18 mouse cellular contexts compared by ENCODE assay signal in genomic region chr7:132237191-132237590, GRCm38 (mm10).
DNase-seq lines count a peak whose midpoint lies in the region; ATAC-seq and TF ChIP-seq lines count a peak whose summit lies in the region.
"Had no signal": no experiment of that assay in that cellular context is flagged by ENCODE, and none has a peak within 500 bp of the region (broad histone marks: within the 10 kb centered on the region; RNA-seq: fewer than 3 reads in every experiment).

No protein-coding gene starts in this region.

- no peaks in the 10 kb centered on the region for H3K27me3 ChIP-seq in heart, postnatal 0 days (ENCODE audit: control insufficient read depth, insufficient read depth, low read length)
- H3K27me3 ChIP-seq in liver, adult 2 months (ENCODE audit: control insufficient read depth, insufficient read depth, low read length): no peaks in the 10 kb centered on the region
- H3K27me3 ChIP-seq in liver, embryonic 12.5 days (replicated peaks): no peaks in the 10 kb centered on the region
- no peaks in the 10 kb centered on the region for H3K27me3 ChIP-seq in small intestine, adult 2 months (ENCODE audit: control insufficient read depth, insufficient read depth, low read length)
- no peaks in the 10 kb centered on the region for H3K27me3 ChIP-seq in forebrain, embryonic 16.5 days (replicated peaks; ENCODE audit: control insufficient read depth, insufficient read depth, low read length)
- H3K27me3 ChIP-seq: intestine, embryonic 15.5 days; midbrain, embryonic 12.5 days; neural tube, embryonic 13.5 days had no signal

- TF ChIP-seq POLR2A in liver, adult 2 months (IDR thresholded peaks at IDR 0.05; ENCODE audit: extremely low read depth, insufficient read depth, low read length): no peak
- no peak for TF ChIP-seq POLR2A in small intestine, adult 2 months (IDR thresholded peaks at IDR 0.05; ENCODE audit: low read depth, low read length)

- TF ChIP-seq CTCF in heart, postnatal 0 days (IDR thresholded peaks at IDR 0.05; ENCODE audit: low read depth): no peak
- no peak for TF ChIP-seq CTCF in liver, adult 2 months (IDR thresholded peaks at IDR 0.05; ENCODE audit: low read depth, low read length)
- TF ChIP-seq CTCF in small intestine, adult 2 months (IDR thresholded peaks at IDR 0.05; ENCODE audit: extremely low read depth, insufficient read length, insufficient replicate concordance, low read depth, low read length): no peak

- DNase-seq in heart, postnatal 0 days (ENCODE audit: low spot score): no peak
- DNase-seq in heart, postnatal 25 days (ENCODE audit: low spot score): no peak
- no peak for DNase-seq in liver, adult 2 months (ENCODE audit: extremely low read depth, low read depth, low spot score)
- DNase-seq in kidney, postnatal 36 days: peak; percentile 46 to 74
- DNase-seq: cerebellum, adult 11-12 months; cerebellum, postnatal 25 days; liver; right cerebral cortex, postnatal 14 days had no signal

- H3K9ac ChIP-seq in heart, postnatal 0 days (replicated peaks; ENCODE audit: low read depth, low read length): no peak overlapping the region
- no peak overlapping the region for H3K9ac ChIP-seq in liver, adult 2 months (ENCODE audit: low read depth, low read length)
- no peak overlapping the region for H3K9ac ChIP-seq in liver, embryonic 12.5 days
- no peak overlapping the region for H3K9ac ChIP-seq in forebrain, embryonic 16.5 days (replicated peaks; ENCODE audit: low read depth, low read length)
- H3K9ac ChIP-seq: hindbrain, embryonic 14.5 days; intestine, embryonic 15.5 days; midbrain, embryonic 12.5 days; neural tube, embryonic 13.5 days had no signal

- no peak overlapping the region for H3K4me3 ChIP-seq in heart, postnatal 0 days (ENCODE audit: low read depth, low read length)
- H3K4me3 ChIP-seq in liver, adult 2 months (ENCODE audit: insufficient read depth, low read depth, low read length): no peak overlapping the region
- H3K4me3 ChIP-seq in liver, embryonic 12.5 days: no peak overlapping the region
- H3K4me3 ChIP-seq in small intestine, adult 2 months (ENCODE audit: low read depth, low read length): no peak overlapping the region
- H3K4me3 ChIP-seq in forebrain, embryonic 16.5 days (replicated peaks; ENCODE audit: low read length): no peak overlapping the region
- H3K4me3 ChIP-seq: intestine, embryonic 15.5 days; midbrain, embryonic 12.5 days; neural tube, embryonic 13.5 days had no signal

- peak overlapping the region; percentile 57; the same call in 1 of the 2 replicates for H3K27ac ChIP-seq in heart, postnatal 0 days (ENCODE audit: low read depth)
- H3K27ac ChIP-seq in liver, adult 2 months (replicated peaks; ENCODE audit: insufficient read depth, low read depth, low read length): peak overlapping the region; percentile 57
- H3K27ac ChIP-seq in liver, embryonic 12.5 days: no peak overlapping the region
- H3K27ac ChIP-seq in small intestine, adult 2 months (ENCODE audit: insufficient read depth, low read depth, low read length): 0 out of 2 replicates have a peak overlapping the region, but pooled peaks have one; percentile 3
- no peak overlapping the region for H3K27ac ChIP-seq in forebrain, embryonic 16.5 days (ENCODE audit: low read length)
- H3K27ac ChIP-seq: hindbrain, embryonic 14.5 days; intestine, embryonic 15.5 days; macrophage; midbrain, embryonic 12.5 days; neural tube, embryonic 13.5 days had no signal

- TF ChIP-seq EP300 in heart, postnatal 0 days (IDR thresholded peaks at IDR 0.05; ENCODE audit: low read depth): peak; percentile 44; the same call in 1 of the 2 replicates

- H3K4me2 ChIP-seq in heart, postnatal 0 days (ENCODE audit: low read depth, low read length): no peak overlapping the region
- no peak overlapping the region for H3K4me2 ChIP-seq in liver, embryonic 12.5 days
- no peak overlapping the region for H3K4me2 ChIP-seq in forebrain, embryonic 16.5 days (ENCODE audit: low read length)
- H3K4me2 ChIP-seq: hindbrain, embryonic 14.5 days; intestine, embryonic 15.5 days; midbrain, embryonic 12.5 days; neural tube, embryonic 13.5 days had no signal

- H3K4me1 ChIP-seq in heart, postnatal 0 days (ENCODE audit: control insufficient read depth, insufficient read depth): 0 out of 2 replicates have a peak, but pooled peaks cover 6% of the 10 kb centered on the region
- peaks cover 5% of the 10 kb centered on the region for H3K4me1 ChIP-seq in liver, adult 2 months (ENCODE audit: control insufficient read depth, insufficient read depth, low read length)
- H3K4me1 ChIP-seq in liver, embryonic 12.5 days: no peaks in the 10 kb centered on the region
- peaks cover 4% of the 10 kb centered on the region; the same call in 1 of the 2 replicates for H3K4me1 ChIP-seq in small intestine, adult 2 months (ENCODE audit: control insufficient read depth, insufficient read depth, insufficient read length, low read length)
- 0 out of 2 replicates have a peak, but pooled peaks cover 2% of the 10 kb centered on the region for H3K4me1 ChIP-seq in forebrain, embryonic 16.5 days (replicated peaks; ENCODE audit: control insufficient read depth, insufficient read depth, low read length)

- no peaks in the 10 kb centered on the region for H3K9me3 ChIP-seq in heart, postnatal 0 days (replicated peaks; ENCODE audit: control insufficient read depth, low read length)
- H3K9me3 ChIP-seq in liver, embryonic 12.5 days (replicated peaks): no peaks in the 10 kb centered on the region
- H3K9me3 ChIP-seq in forebrain, embryonic 16.5 days (ENCODE audit: control insufficient read depth, low read length): no peaks in the 10 kb centered on the region
- H3K9me3 ChIP-seq: intestine, embryonic 15.5 days; midbrain, embryonic 12.5 days; neural tube, embryonic 13.5 days had no signal

- H3K36me3 ChIP-seq in heart, postnatal 0 days (replicated peaks; ENCODE audit: control insufficient read depth, insufficient read depth, low read length): no peaks in the 10 kb centered on the region
- H3K36me3 ChIP-seq in liver, adult 2 months (ENCODE audit: control insufficient read depth, insufficient read depth, low read length): 0 out of 2 replicates have a peak, but pooled peaks cover 2% of the 10 kb centered on the region
- peaks cover 42% of the 10 kb centered on the region for H3K36me3 ChIP-seq in liver, embryonic 12.5 days
- H3K36me3 ChIP-seq in small intestine, adult 2 months (ENCODE audit: control insufficient read depth, insufficient read depth, low read length): 0 out of 2 replicates have a peak, but pooled peaks cover 4% of the 10 kb centered on the region
- no peaks in the 10 kb centered on the region for H3K36me3 ChIP-seq in forebrain, embryonic 16.5 days (ENCODE audit: control insufficient read depth, insufficient read depth)

- intact Hi-C loops in heart, postnatal 25 days (cut with DNase I): loop anchor here (2.0 kb wide), 1 partner anchor 80 kb away; the partner anchor contains the start of gene Chst15

- H3K79me2 ChIP-seq in liver, adult 2 months (ENCODE audit: control insufficient read depth, insufficient read depth, low read length): no peaks in the 10 kb centered on the region

- WGBS in heart, postnatal 0 days: 60% methylated on average over 4 of the region's 4 CpGs
- 61% methylated on average over 4 of the region's 4 CpGs for WGBS in liver, adult 2 months
- WGBS in liver, embryonic 12.5 days (ENCODE audit: insufficient replicate concordance): 56% methylated on average over 4 of the region's 4 CpGs
- WGBS in small intestine, adult 2 months: 77% methylated on average over 4 of the region's 4 CpGs
- WGBS in forebrain, embryonic 16.5 days: 82% methylated on average over 4 of the region's 4 CpGs

- ATAC-seq in heart, postnatal 0 days (ENCODE audit: insufficient read depth, low read depth): no peak
- no peak for ATAC-seq in liver, embryonic 12.5 days
- no peak for ATAC-seq in activated CD4-positive, CD25-positive, alpha-beta regulatory T cell, adult 4 months
- ATAC-seq in forebrain, embryonic 16.5 days: no peak
- ATAC-seq: forebrain, embryonic 14.5 days; intestine, embryonic 15.5 days had no signal

Comparison
In these comparisons a context has a peak if more than half of its experiments do, and no peak if none do; other contexts are left out.
1. H3K27ac ChIP-seq: peak in heart, postnatal 0 days (single experiment), liver, adult 2 months (single experiment) and small intestine, adult 2 months (single experiment); none in liver, embryonic 12.5 days (single experiment) and forebrain, embryonic 16.5 days (single experiment).
2. DNase-seq: peak in kidney, postnatal 36 days (2 of 2); none in heart, postnatal 0 days (single experiment), heart, postnatal 25 days (single experiment) and liver, adult 2 months (single experiment).